Mouse (Mus musculus): ENCODE measurements around the gene Fcrl1. TPM values are rescaled to one million over a fixed set of nuclear protein-coding genes. Genes with fewer than 3 reads are reported as not detected.

The Fcrl1 gene
- polyA plus RNA-seq, 1 experiment from 2014 or later: not detected

DNA sequence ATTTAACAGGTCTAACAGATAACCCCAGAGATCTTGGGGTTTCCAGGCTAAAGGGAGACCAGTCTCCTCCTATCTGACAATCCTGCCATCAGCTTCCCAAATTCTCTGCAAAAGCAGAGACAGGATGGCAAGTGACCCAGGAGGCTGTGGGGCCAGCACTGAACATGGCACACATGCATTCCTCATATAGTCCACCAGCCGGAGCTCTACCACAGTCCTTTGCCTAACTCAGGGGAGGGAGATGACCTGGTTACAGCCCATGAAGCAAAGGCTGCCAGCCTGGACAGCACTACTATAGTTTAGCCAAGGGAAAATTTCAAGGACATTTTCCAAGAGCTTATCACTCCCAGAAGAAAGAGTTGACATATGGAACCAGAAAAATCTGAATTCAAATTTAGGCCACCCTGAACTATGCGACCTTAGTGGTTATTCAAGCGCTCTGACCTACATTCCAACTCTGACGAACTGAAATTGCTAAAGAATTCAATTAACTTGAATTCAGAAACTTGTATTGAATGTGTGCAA is 46.3 kb downstream of the Fcrl1 start:
- Histone ChIP-seq H3K36me3 (no peaks in the 10 kb centered on the region), H3K4me1 (replicated peaks) (no peaks in the 10 kb centered on the region), H3K4me2 (no peak overlapping the region), H3K27ac (replicated peaks) (no peak overlapping the region), H3K4me3 (no peak overlapping the region), H3K27me3 (no peaks in the 10 kb centered on the region), H3K9ac (no peak overlapping the region), H3K9me3 (no peaks in the 10 kb centered on the region)
- WGBS: 84% methylated on average over 4 of the region's 4 CpGs
- ATAC-seq (ENCODE audit: low read depth): no peak

DNA sequence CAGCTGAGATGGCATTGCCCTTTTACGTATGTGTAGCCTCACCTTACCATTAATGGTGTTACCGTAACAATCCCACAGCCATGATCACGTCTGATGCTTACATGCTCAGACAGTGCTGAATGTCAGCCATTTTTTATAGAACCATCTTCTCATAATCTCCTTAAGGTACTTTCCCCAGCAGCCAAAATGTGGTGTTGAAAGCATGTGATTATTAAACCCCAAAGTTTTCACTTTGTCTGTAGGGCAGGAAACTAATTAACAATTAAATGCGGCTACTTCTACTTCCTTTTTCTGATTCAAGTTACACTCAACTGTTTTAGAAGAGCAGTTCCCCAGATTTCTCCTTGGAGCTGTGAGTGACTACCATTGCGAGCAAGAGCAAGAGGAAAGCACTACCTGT is 59.3 kb downstream of the Fcrl1 start, which contains the start of gene Fcrl5:
TSS of gene Fcrl5 (plus strand) at position 295 of the 400 bp plus-strand sequence.
- Histone ChIP-seq H3K9ac (no peak within 1 kb of the TSS), H3K9me3 (no peaks in the 10 kb centered on the region), H3K36me3 (no peaks in the 10 kb centered on the region), H3K27ac (replicated peaks) (no peak within 1 kb of the TSS), H3K4me1 (replicated peaks) (no peaks in the 10 kb centered on the region), H3K4me2 (no peak within 1 kb of the TSS), H3K27me3 (no peaks in the 10 kb centered on the region), H3K4me3 (no peak within 1 kb of the TSS)
- WGBS: 91% methylated on average over 5 of the region's 5 CpGs
- no peak for ATAC-seq (ENCODE audit: low read depth)

GRCm38 (mm10) chr3:87440586-87440985 is 64.4 kb downstream of the Fcrl1 start:
- ATAC-seq (ENCODE audit: low read depth): no peak

GRCm38 (mm10) chr3:87443968-87444367 is 67.8 kb downstream of the Fcrl1 start:
- no peak overlapping the region for H3K27ac ChIP-seq (replicated peaks)
- no peak overlapping the region for H3K4me3 ChIP-seq
- H3K36me3 ChIP-seq: no peaks in the 10 kb centered on the region
- no peaks in the 10 kb centered on the region for H3K9me3 ChIP-seq
- WGBS: 78% methylated on average over 6 of the region's 6 CpGs
- H3K9ac ChIP-seq: no peak overlapping the region
- H3K4me1 ChIP-seq (replicated peaks): no peaks in the 10 kb centered on the region
- no peaks in the 10 kb centered on the region for H3K27me3 ChIP-seq
- H3K4me2 ChIP-seq: no peak overlapping the region
- ATAC-seq (ENCODE audit: low read depth): no peak

More at GRCm38 (mm10) chr3:87440586-87440985, 64.4 kb downstream of the Fcrl1 start:
- Histone ChIP-seq H3K9me3 (no peaks in the 10 kb centered on the region), H3K4me1 (replicated peaks) (no peaks in the 10 kb centered on the region), H3K4me3 (no peak overlapping the region), H3K27ac (replicated peaks) (no peak overlapping the region), H3K9ac (no peak overlapping the region), H3K27me3 (no peaks in the 10 kb centered on the region), H3K36me3 (no peaks in the 10 kb centered on the region), H3K4me2 (no peak overlapping the region)
- 84% methylated on average over 1 of the region's 1 CpGs for WGBS

Other genes with a start within 250 kb of the Fcrl1 start
- 9.8 and 10.4 TPM in 2 replicates for gene Kirrel, start 201.6 kb upstream of the Fcrl1 start, polyA plus RNA-seq (2015; fragmentation: Nextera tagmentation; extraction: Ambion mirVana)
- 13.4 and 13.8 TPM in 2 replicates for gene Fcrls, start 112.6 kb upstream of the Fcrl1 start, polyA plus RNA-seq (2015; fragmentation: Nextera tagmentation; extraction: Ambion mirVana)
- not detected in 2 replicates for gene Cd5l, start 18.5 kb upstream of the Fcrl1 start, polyA plus RNA-seq (2015; fragmentation: Nextera tagmentation; extraction: Ambion mirVana)
- not detected in 2 replicates for gene Fcrl5, start 59.4 kb downstream of the Fcrl1 start, polyA plus RNA-seq (2015; fragmentation: Nextera tagmentation; extraction: Ambion mirVana)
- 10.4 and 10.8 TPM in 2 replicates for gene Etv3, start 149.0 kb downstream of the Fcrl1 start, polyA plus RNA-seq (2015; fragmentation: Nextera tagmentation; extraction: Ambion mirVana)
- 21.3 and 22.0 TPM in 2 replicates for gene Arhgef11, start 241.2 kb downstream of the Fcrl1 start, polyA plus RNA-seq (2015; fragmentation: Nextera tagmentation; extraction: Ambion mirVana)

Data from neural tube, embryonic 13.5 days (tissue).